Mouse (Mus musculus) lung, postnatal 0 days (tissue): ENCODE data around the gene Atg3.

Experiments
- CTCF ChIP-seq: IDR thresholded peaks from 2 replicates; pipeline ENCODE4 v1.5.1; 2016; ENCODE audit warnings: antibody characterized with exemption, mild to moderate bottlenecking
- EP300 ChIP-seq: IDR thresholded peaks from 2 replicates; pipeline ENCODE4 v1.6.1; 2016; ENCODE audit warnings: antibody characterized with exemption, mild to moderate bottlenecking, control low read depth

DNA sequence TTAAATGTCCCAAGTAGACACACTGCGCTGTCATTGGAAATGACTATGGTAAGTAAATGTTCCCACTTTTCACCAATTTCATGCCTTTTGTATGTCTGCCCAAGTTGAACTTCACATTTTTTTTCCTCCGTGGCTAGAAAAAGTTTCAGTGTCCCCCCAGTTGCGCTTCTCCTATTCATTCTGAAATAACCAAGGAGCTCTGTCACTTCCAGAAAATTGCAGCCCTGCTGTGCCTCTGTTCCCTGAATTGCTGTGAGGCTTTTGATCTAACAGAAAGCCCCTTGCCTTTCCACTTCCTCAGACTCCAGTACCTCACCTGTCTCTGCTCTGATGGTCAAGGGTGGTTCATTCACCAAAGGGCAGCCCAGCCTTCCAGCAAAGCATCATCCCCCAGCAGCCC, 74.4 kb downstream of the Atg3 start:
- no peak for TF ChIP-seq CTCF
- TF ChIP-seq EP300: no peak
